Mouse (Mus musculus) hindbrain, embryonic 12.5 days (tissue): ENCODE measurements around the gene Smap2. TPM values are rescaled to one million over a fixed set of nuclear protein-coding genes. Genes with fewer than 3 reads are reported as not detected.

Source experiments
- ATAC-seq: fragments of 200-750 bp; cut with Nextera tagmentation; 2 replicates; pipeline ENCODE4 v1.8.0; 2017; ENCODE audit warnings: moderate TSS enrichment; ENCODE audit not compliant: low FRiP score
- H3K27ac ChIP-seq: fragments of 300-500 bp; sonication (generic); 2 replicates; pipeline ENCODE4 v1.5.1; 2016; ENCODE audit warnings: mild to moderate bottlenecking
- H3K27me3 ChIP-seq: fragments of 300-500 bp; sonication (generic); 2 replicates; pipeline ENCODE4 v1.6.1; 2016; ENCODE audit warnings: mild to moderate bottlenecking
- H3K36me3 ChIP-seq: fragments of 300-500 bp; sonication (generic); 2 replicates; pipeline ENCODE4 v1.6.1; 2016; ENCODE audit warnings: mild to moderate bottlenecking
- H3K4me1 ChIP-seq: fragments of 300-500 bp; sonication (generic); 2 replicates; pipeline ENCODE4 v1.6.1; 2016
- H3K4me2 ChIP-seq: fragments of 300-500 bp; sonication (generic); replicated peaks from 2 replicates; pipeline ENCODE4 v1.6.1; 2016; ENCODE audit warnings: mild to moderate bottlenecking
- H3K4me3 ChIP-seq: fragments of 300-500 bp; sonication (generic); 2 replicates; pipeline ENCODE4 v1.5.1; 2016; ENCODE audit warnings: mild to moderate bottlenecking
- H3K9ac ChIP-seq: fragments of 300-500 bp; sonication (generic); 2 replicates; pipeline ENCODE4 v1.6.1; 2016; ENCODE audit warnings: mild to moderate bottlenecking, moderate library complexity
- H3K9me3 ChIP-seq: fragments of 300-500 bp; sonication (generic); replicated peaks from 2 replicates; pipeline ENCODE4 v1.6.1; 2016; ENCODE audit warnings: mild to moderate bottlenecking
- WGBS: fragments of 180-500 bp; shearing (Covaris S2); methylation state at CpG from one replicate; pipeline ENCODE4 v1.1.7; 2016; 5-methylcytosine and 5-hydroxymethylcytosine counted together
- polyA plus RNA-seq: library from polyadenylated mRNA; unstranded; fragments of >200 nt; fragmentation: Nextera tagmentation; extraction: Ambion mirVana; gene quantifications from 2 replicates; pipeline ENCODE4 v1.2.1, GENCODE M21; 2016

Gene Smap2
- polyA plus RNA-seq, 1 experiment from 2014 or later, result 36.2 TPM

- peak; percentile 67 for ATAC-seq
- peaks cover 23% of the 10 kb centered on the region for H3K27me3 ChIP-seq
- WGBS, result 5% methylated on average over 46 of the region's 46 CpGs
- H3K9me3 ChIP-seq, result no peaks in the 10 kb centered on the region
- peak within 1 kb of the TSS; percentile 63 for H3K9ac ChIP-seq
- peaks cover 30% of the 10 kb centered on the region for H3K4me1 ChIP-seq
- H3K4me3 ChIP-seq, result peak within 1 kb of the TSS; percentile 44
- peak within 1 kb of the TSS; percentile 68 for H3K4me2 ChIP-seq
- no peaks in the 10 kb centered on the region for H3K36me3 ChIP-seq
- H3K27ac ChIP-seq, result peak within 1 kb of the TSS; percentile 71
These were observed 22.5 kb upstream of the Smap2 start, which contains the start of gene Col9a2 for GRCm38 (mm10) chr4:121039331-121040115. Gene Col9a2 (plus strand): TSS chr4:121039385.

GRCm38 (mm10) chr4:121033006-121033405 is 16.0 kb upstream of the Smap2 start:
- no peak overlapping the region for H3K27ac ChIP-seq
- WGBS, result 77% methylated on average over 2 of the region's 2 CpGs
- no peak for ATAC-seq
- no peak overlapping the region for H3K4me2 ChIP-seq
- no peaks in the 10 kb centered on the region for H3K4me1 ChIP-seq
- no peaks in the 10 kb centered on the region for H3K9me3 ChIP-seq
- H3K27me3 ChIP-seq, result peaks cover 2% of the 10 kb centered on the region; the same call in 1 of the 2 replicates
- no peak overlapping the region for H3K9ac ChIP-seq
- H3K36me3 ChIP-seq, result no peaks in the 10 kb centered on the region
- H3K4me3 ChIP-seq, result no peak overlapping the region

DNA sequence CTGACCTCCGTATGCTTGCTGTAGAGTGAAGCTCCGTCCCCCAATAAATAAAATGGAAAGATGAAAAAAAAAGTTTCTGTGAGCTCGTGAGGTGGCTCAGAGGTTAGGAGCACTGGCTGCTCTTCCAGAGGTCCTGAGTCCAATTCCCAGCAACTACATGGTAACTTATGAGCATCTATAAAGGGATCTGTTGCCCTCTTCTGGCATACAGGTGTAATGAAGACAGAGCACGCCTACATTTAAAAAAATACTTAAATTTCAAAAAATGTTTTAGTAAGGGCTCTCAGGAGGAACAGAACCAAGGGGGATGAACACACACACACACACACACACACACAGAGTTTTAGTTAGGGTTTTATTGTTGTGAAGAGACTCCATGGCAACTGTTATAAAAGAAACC is 14.4 kb upstream of the Smap2 start:
- no peaks in the 10 kb centered on the region for H3K27me3 ChIP-seq
- H3K9ac ChIP-seq, result no peak overlapping the region
- no peaks in the 10 kb centered on the region for H3K9me3 ChIP-seq
- no peak overlapping the region for H3K4me3 ChIP-seq
- H3K27ac ChIP-seq, result no peak overlapping the region
- H3K4me1 ChIP-seq, result no peaks in the 10 kb centered on the region
- ATAC-seq, result no peak
- H3K36me3 ChIP-seq, result no peaks in the 10 kb centered on the region
- WGBS, result 59% methylated on average over 4 of the region's 4 CpGs
- no peak overlapping the region for H3K4me2 ChIP-seq

GRCm38 (mm10) chr4:121029632-121030031 is 12.6 kb upstream of the Smap2 start:
- 76% methylated on average over 3 of the region's 3 CpGs for WGBS
- no peak for ATAC-seq
- H3K4me2 ChIP-seq, result no peak overlapping the region

DNA sequence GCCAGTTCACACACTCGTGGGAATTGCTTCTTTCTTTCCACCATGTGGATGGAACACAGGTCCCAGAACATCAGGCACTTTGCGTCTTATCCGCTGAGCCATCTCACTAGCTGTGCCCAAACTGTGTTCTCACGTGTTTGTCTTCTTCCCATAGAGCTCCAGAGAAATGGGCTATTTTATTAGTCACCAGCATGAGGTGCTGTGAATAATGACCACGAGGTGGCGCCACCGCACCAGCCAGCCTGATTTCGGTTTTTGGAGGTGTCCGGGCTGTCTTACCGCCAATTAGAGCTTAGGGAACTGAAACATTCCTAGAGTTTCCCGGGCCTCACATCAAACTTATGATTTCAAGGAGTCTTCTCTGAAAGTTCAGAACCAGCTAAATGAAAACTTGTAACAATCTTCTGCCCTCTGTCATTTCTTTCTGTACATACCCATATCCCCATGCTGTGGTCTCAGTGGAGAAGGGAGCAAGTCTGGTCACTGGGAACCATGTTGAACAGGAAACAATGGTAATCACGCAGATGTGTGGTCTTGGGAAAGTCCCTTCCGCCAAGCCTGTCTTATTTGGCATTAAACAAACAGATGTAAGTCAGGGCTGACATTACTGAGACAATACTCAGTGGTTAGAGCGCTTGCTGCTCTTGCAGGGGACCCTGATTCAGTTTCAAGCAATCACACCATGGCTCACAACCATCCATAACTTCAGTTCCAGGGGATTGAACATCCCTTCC is 11.8 kb upstream of the Smap2 start:
- Histone ChIP-seq H3K4me2 (no peak overlapping the region), H3K27me3 (no peaks in the 10 kb centered on the region), H3K4me1 (no peaks in the 10 kb centered on the region), H3K9me3 (no peaks in the 10 kb centered on the region), H3K9ac (no peak overlapping the region), H3K27ac (no peak overlapping the region), H3K4me3 (no peak overlapping the region), H3K36me3 (no peaks in the 10 kb centered on the region)
- ATAC-seq, result no peak
- 29% methylated on average over 14 of the region's 14 CpGs for WGBS

More at GRCm38 (mm10) chr4:121029632-121030031, 12.6 kb upstream of the Smap2 start:
- H3K9me3 ChIP-seq, result no peaks in the 10 kb centered on the region
- no peaks in the 10 kb centered on the region for H3K4me1 ChIP-seq
- H3K4me3 ChIP-seq, result no peak overlapping the region
- no peaks in the 10 kb centered on the region for H3K36me3 ChIP-seq
- H3K9ac ChIP-seq, result no peak overlapping the region
- no peaks in the 10 kb centered on the region for H3K27me3 ChIP-seq
- no peak overlapping the region for H3K27ac ChIP-seq

DNA sequence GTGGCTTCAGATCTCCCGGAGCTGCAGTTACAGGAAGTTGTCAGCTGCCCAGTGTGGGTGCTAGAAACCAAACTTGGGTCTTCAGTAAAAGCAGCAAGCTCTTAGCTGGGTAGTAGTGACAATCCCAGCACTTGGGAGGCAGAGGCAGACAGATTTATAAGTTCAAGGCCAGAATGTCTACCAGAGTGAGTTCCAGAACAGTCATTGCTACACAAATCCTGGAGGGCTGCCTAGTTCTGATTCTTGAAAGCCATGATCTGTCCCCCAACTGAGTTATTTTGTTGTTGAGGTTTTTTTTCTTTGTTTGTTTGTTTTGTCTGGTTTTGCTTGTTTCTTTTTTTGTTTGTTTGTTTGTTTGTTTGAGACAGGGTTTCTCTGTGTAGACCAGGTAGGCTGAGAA is 11.1 kb upstream of the Smap2 start:
- ATAC-seq, result no peak
- 85% methylated on average over 1 of the region's 1 CpGs for WGBS
- no peak overlapping the region for H3K27ac ChIP-seq

DNA sequence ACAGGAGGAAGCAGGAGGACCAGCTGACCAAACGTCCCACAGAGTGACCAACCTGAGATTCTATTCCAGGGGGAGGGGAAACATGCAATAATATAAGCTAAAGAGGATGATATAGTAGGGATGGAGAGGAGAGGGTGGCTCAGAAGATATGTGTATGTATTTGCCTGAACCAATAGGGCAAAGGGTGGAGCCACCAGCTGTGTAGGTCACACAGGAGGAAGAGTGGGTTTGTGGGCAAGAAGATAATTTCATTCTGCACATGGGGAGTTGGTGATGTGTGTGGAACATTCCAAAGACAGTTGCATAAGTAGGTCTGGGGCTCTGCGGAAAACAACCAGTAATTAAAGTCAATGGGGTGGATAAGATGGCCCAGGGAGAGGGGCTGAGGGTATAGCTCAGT is 8.6 kb upstream of the Smap2 start:
- no peaks in the 10 kb centered on the region for H3K4me1 ChIP-seq
- H3K27ac ChIP-seq, result no peak overlapping the region
- H3K9me3 ChIP-seq, result no peaks in the 10 kb centered on the region
- H3K36me3 ChIP-seq, result no peaks in the 10 kb centered on the region
- no peak overlapping the region for H3K9ac ChIP-seq
- no peak for ATAC-seq
- H3K4me3 ChIP-seq, result no peak overlapping the region
- no peak overlapping the region for H3K4me2 ChIP-seq
- no peaks in the 10 kb centered on the region for H3K27me3 ChIP-seq
- 79% methylated on average over 2 of the region's 2 CpGs for WGBS

More for the DNA sequence above, 11.1 kb upstream of the Smap2 start:
- Histone ChIP-seq H3K9me3 (no peaks in the 10 kb centered on the region), H3K27me3 (no peaks in the 10 kb centered on the region), H3K4me2 (no peak overlapping the region), H3K9ac (no peak overlapping the region), H3K4me1 (no peaks in the 10 kb centered on the region), H3K4me3 (no peak overlapping the region), H3K36me3 (no peaks in the 10 kb centered on the region)

DNA sequence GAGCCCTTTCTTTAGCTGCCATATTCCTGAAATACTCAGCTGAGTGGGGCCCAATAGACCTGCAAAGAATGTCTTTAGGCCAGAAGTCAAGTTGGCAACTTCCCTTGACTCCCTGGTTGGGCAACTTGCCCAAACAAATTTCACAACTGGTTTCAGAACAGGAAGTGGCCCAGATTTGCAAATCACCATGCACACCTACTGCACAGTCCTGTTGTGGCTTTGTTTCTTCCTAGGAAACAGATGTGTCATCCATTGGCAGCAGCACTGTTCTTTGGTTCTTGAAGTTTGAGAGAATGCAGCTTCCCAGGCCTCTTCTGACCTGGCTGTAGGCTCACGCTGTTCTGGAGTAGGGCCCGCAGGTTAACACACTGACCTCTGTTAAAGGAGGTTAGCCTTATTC is 6.9 kb upstream of the Smap2 start:
- 97% methylated on average over 2 of the region's 2 CpGs for WGBS

GRCm38 (mm10) chr4:121023464-121023863 is 6.4 kb upstream of the Smap2 start:
- H3K9ac ChIP-seq, result no peak overlapping the region
- no peak for ATAC-seq
- H3K4me1 ChIP-seq, result no peaks in the 10 kb centered on the region
- no peak overlapping the region for H3K4me2 ChIP-seq
- no peaks in the 10 kb centered on the region for H3K36me3 ChIP-seq
- no peak overlapping the region for H3K27ac ChIP-seq
- no peaks in the 10 kb centered on the region for H3K27me3 ChIP-seq
- H3K9me3 ChIP-seq, result no peaks in the 10 kb centered on the region
- H3K4me3 ChIP-seq, result no peak overlapping the region
- WGBS, result 88% methylated on average over 7 of the region's 7 CpGs

More for the DNA sequence above, 6.9 kb upstream of the Smap2 start:
- no peak for ATAC-seq
- Histone ChIP-seq H3K36me3 (no peaks in the 10 kb centered on the region), H3K27me3 (no peaks in the 10 kb centered on the region), H3K4me2 (no peak overlapping the region), H3K9me3 (no peaks in the 10 kb centered on the region), H3K4me3 (no peak overlapping the region), H3K4me1 (no peaks in the 10 kb centered on the region), H3K27ac (no peak overlapping the region), H3K9ac (no peak overlapping the region)

GRCm38 (mm10) chr4:121021911-121022310 is 4.9 kb upstream of the Smap2 start:
- Histone ChIP-seq H3K9ac (no peak overlapping the region), H3K4me1 (no peaks in the 10 kb centered on the region), H3K4me2 (no peak overlapping the region), H3K4me3 (no peak overlapping the region), H3K36me3 (no peaks in the 10 kb centered on the region), H3K27me3 (no peaks in the 10 kb centered on the region), H3K9me3 (no peaks in the 10 kb centered on the region), H3K27ac (no peak overlapping the region)
- no peak for ATAC-seq

DNA sequence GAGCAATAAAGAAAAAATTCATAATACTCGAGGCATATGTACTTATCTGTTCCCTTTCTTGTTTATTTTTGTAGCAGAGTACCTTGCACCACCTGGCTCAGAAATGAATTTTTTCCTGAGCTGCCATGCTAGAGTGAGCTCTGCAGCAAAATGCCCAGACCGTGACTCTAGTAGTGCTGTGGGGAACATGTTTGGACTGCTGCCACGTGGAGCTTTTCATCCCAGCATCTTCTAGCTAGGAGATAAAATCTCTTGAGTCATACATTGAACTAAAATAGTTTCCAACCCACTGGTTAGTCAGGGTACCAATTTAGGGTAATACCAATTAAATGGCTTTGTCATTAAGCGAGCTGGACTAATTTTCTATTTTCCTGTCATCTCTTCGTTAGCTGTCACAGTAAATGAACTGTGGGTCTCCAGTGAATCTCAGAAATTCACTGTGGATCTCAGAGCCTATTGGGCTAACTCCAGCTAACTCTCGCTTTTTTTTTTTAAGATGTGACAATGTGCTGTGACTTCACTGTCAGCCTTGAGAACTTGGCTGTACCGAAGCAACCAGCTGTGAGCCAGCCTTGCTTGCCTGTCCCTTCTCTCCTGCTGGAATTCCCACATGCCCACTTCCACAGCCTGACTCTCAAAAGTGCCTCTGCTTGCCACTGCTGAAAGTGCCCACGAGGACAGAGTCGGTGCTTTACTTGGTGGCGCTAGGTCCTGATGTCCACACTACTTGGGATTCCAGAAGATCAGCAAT is 3.2 kb upstream of the Smap2 start:
- peaks cover 9% of the 10 kb centered on the region for H3K4me1 ChIP-seq
- ATAC-seq, result no peak
- no peaks in the 10 kb centered on the region for H3K27me3 ChIP-seq
- H3K4me2 ChIP-seq, result no peak overlapping the region
- WGBS, result 83% methylated on average over 10 of the region's 10 CpGs
- no peak overlapping the region for H3K4me3 ChIP-seq
- H3K9me3 ChIP-seq, result no peaks in the 10 kb centered on the region
- H3K27ac ChIP-seq, result no peak overlapping the region
- no peak overlapping the region for H3K9ac ChIP-seq
- H3K36me3 ChIP-seq, result no peaks in the 10 kb centered on the region

GRCm38 (mm10) chr4:121018250-121018649 is 1.2 kb upstream of the Smap2 start:
- 90% methylated on average over 3 of the region's 3 CpGs for WGBS
- peaks cover 11% of the 10 kb centered on the region for H3K4me1 ChIP-seq
- ATAC-seq, result no peak
- H3K36me3 ChIP-seq, result no peaks in the 10 kb centered on the region
- no peak overlapping the region for H3K4me2 ChIP-seq
- no peak overlapping the region for H3K27ac ChIP-seq
- no peak overlapping the region for H3K9ac ChIP-seq
- H3K27me3 ChIP-seq, result no peaks in the 10 kb centered on the region
- no peak overlapping the region for H3K4me3 ChIP-seq
- H3K9me3 ChIP-seq, result no peaks in the 10 kb centered on the region
